Mouse (Mus musculus): ENCODE measurements around the gene Cacfd1. TPM values are rescaled to one million over a fixed set of nuclear protein-coding genes. Genes with fewer than 3 reads are reported as not detected.
A peak's percentile ranks its signal among the peaks of the same experiment; 100 is the strongest.

The Cacfd1 gene
- polyA plus RNA-seq, 1 experiment from 2014 or later = 16.5 TPM

DNA sequence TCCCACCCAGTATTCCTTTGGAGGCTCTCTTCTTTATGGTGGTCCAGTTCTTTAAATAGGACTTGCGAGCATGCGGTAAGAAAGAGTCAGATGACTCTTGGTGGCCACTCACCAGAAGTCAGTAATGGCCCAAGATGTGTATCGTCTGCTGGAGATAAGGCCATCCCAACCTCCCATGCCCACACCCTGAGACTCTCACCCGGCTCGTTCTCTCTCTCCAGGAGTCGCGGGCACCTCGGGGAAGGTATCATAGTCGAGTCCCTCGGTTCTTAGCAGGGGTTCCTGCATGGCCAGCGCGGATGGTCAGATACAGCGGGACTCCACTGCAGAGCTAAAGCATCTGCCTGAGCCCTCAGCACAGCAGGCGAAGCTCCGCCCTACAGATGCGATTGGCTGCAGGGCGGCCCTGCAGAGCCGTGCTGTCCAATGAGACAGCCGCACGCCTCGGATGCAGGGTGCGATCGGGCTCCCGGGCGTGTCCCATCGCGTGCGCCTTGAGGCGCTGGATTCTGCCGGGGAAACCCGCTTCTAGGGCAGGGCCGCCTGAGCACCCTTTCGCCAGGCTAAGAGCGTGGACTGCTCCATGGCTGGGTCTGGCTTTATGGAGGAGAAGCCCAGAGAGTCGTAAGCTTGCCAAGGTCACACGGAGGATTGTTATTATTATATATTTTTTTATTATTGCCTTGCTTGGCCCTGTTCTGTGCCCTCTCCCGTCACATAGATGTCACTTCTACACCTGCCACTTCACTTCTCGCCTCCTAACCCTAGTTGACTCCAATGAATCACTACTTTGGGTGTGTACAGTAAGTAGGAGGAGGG lies 18.1 kb downstream of the Cacfd1 start, which contains the start of gene Slc2a6:
TSS of gene Slc2a6 (minus strand) at position 381 of the 819 bp plus-strand sequence.
- peaks cover 9% of the 10 kb centered on the region for H3K4me1 ChIP-seq
- H3K9me3 ChIP-seq (replicated peaks) = no peaks in the 10 kb centered on the region
- H3K9ac ChIP-seq = 0 out of 2 replicates have a peak within 1 kb of the TSS, but pooled peaks have one; percentile 25
- H3K4me3 ChIP-seq = no peak within 1 kb of the TSS; the same call in 1 of the 2 replicates
- ATAC-seq = peak; percentile 91
- H3K4me2 ChIP-seq = peak within 1 kb of the TSS; percentile 53
- H3K27ac ChIP-seq = no peak within 1 kb of the TSS
- peaks cover 46% of the 10 kb centered on the region for H3K27me3 ChIP-seq (replicated peaks)
- H3K36me3 ChIP-seq = no peaks in the 10 kb centered on the region
- WGBS (ENCODE audit: insufficient replicate concordance) = 3% methylated on average over 38 of the region's 38 CpGs

DNA sequence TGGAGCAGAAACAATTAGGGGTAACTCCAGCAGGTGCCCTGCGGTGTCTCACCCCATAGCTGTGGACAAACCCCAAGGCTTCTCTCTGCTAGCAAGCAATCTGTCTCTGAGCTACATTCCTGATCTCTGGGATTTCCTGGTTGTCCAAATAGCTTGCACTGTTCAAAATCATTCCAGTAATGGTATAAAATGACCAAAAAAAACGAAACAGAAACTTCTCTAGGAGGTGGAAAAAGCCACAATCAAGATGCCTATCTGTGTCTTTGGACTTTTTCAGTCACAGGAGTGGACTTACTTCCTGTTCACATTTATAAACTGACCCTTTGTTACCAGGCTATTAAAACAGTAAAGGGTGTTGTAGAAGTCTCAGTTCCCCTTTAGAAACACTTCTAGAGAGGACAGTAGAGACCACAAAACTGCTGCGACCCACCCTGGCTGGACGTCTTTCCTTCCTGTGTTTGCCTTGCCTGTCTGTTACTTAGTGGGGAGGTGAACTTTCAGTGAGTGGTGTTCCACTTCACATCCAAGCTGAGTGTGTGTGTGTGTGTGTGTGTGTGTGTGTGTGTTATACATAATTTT lies 18.8 kb downstream of the Cacfd1 start:
- ATAC-seq = no peak
- Histone ChIP-seq H3K27me3 (replicated peaks) (peaks cover 46% of the 10 kb centered on the region), H3K27ac (no peak overlapping the region), H3K4me2 (peak overlapping the region; percentile 53), H3K9ac (0 out of 2 replicates have a peak overlapping the region, but pooled peaks have one; percentile 25), H3K4me1 (peaks cover 9% of the 10 kb centered on the region), H3K36me3 (no peaks in the 10 kb centered on the region), H3K9me3 (replicated peaks) (no peaks in the 10 kb centered on the region), H3K4me3 (no peak overlapping the region)
- 28% methylated on average over 4 of the region's 4 CpGs for WGBS (ENCODE audit: insufficient replicate concordance)

DNA sequence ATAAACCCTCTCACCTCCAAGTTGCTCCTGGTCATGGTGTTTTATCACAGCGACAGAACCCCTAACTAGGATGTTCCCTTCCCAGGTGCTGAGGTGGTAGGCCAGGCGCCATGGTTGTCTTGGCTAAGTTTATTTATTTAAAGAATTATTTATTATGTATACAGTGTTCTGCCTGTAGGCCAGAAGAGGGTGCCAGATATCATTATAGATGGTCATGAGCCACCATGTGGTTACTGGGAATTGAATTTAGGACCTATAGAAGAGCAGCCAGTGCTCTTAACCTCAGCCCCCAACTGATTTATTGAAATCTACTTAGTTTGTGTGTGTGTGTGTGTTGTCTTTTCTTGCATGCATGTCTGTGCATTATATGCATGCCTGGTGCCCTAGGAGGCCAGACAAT lies 22.6 kb downstream of the Cacfd1 start:
- peaks cover 16% of the 10 kb centered on the region for H3K4me1 ChIP-seq
- no peak overlapping the region for H3K27ac ChIP-seq
- H3K9me3 ChIP-seq (replicated peaks) = no peaks in the 10 kb centered on the region
- H3K9ac ChIP-seq = no peak overlapping the region
- H3K4me2 ChIP-seq = no peak overlapping the region
- H3K36me3 ChIP-seq = no peaks in the 10 kb centered on the region
- WGBS (ENCODE audit: insufficient replicate concordance) = 64% methylated on average over 2 of the region's 2 CpGs
- H3K27me3 ChIP-seq (replicated peaks) = peaks cover 21% of the 10 kb centered on the region; the same call in 1 of the 2 replicates
- no peak for ATAC-seq
- H3K4me3 ChIP-seq = no peak overlapping the region

DNA sequence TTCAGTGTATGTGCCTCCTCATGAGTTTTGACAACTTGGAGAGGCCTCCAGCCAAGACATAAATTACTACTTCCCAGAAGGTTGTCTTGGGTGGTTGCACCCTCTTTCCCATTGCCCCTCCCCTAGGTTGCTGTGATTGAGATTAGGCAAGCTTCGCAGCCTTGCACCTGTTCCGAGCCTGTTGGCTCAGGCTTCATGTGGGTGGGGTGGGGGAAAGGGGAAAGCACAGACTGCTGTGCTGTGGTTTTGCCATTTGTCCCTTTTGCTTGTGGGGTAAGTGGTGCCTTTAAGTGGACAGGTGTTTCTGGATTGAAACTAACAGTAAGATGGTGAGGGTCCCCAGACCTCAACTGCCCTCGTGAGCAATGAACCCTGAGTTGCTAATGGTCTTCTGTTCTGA lies 26.3 kb downstream of the Cacfd1 start:
- H3K27ac ChIP-seq = no peak overlapping the region
- no peak overlapping the region for H3K4me2 ChIP-seq
- H3K4me1 ChIP-seq = peaks cover 7% of the 10 kb centered on the region; the same call in 1 of the 2 replicates
- H3K9me3 ChIP-seq (replicated peaks) = no peaks in the 10 kb centered on the region
- ATAC-seq = no peak
- no peaks in the 10 kb centered on the region for H3K36me3 ChIP-seq
- WGBS (ENCODE audit: insufficient replicate concordance) = 51% methylated on average over 3 of the region's 3 CpGs
- H3K9ac ChIP-seq = no peak overlapping the region
- H3K4me3 ChIP-seq = no peak overlapping the region
- peaks cover 4% of the 10 kb centered on the region; the same call in 1 of the 2 replicates for H3K27me3 ChIP-seq (replicated peaks)

DNA sequence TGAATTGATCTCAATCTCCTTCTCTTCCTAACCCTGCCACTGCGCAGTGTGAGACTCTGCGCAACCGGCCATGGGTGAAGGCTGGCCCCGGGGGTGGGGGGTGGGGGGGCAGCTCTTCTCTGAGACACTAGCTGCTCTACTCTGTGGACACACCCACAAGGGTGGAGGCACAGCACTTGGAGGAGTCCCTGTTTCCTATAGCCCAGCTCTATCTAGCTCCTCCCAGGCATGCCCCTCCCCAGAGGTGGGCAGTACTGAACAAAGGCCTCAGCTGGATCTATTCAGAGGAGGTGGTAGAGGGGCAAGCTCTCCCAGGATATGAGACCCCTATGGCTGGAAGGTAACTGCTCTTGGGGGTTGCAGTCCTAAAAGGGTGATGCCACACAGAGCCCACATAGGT lies 27.3 kb downstream of the Cacfd1 start:
- peak; percentile 48; the same call in 1 of the 2 replicates for ATAC-seq
- WGBS (ENCODE audit: insufficient replicate concordance) = 59% methylated on average over 4 of the region's 4 CpGs

DNA sequence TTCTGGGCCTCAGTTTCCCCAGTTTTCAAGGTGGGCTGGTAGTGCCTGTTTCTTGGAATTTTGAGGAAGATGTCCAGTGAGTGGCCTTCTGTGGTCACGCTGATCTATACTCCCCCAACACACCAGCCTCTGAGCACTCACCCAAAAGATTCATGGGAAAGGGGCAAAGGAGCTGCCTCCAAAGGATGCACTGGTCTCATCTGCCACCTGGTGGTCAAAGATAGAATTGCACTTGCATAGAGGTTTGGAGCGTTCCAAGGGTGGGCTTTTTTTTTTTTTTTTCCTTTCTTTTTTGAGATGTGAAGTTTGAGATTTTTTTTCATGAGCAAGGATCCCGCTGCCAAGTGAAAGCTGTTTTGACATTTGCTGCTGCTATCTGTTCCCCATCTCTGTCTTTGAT lies 28.9 kb downstream of the Cacfd1 start:
- H3K4me3 ChIP-seq = no peak overlapping the region
- no peaks in the 10 kb centered on the region for H3K9me3 ChIP-seq (replicated peaks)
- no peak overlapping the region for H3K9ac ChIP-seq
- no peak overlapping the region for H3K4me2 ChIP-seq
- ATAC-seq = no peak
- WGBS (ENCODE audit: insufficient replicate concordance) = 3% methylated on average over 3 of the region's 3 CpGs
- H3K27ac ChIP-seq = no peak overlapping the region
- H3K4me1 ChIP-seq = peaks cover 7% of the 10 kb centered on the region; the same call in 1 of the 2 replicates
- peaks cover 4% of the 10 kb centered on the region; the same call in 1 of the 2 replicates for H3K27me3 ChIP-seq (replicated peaks)
- H3K36me3 ChIP-seq = no peaks in the 10 kb centered on the region

More for the DNA sequence above, 27.3 kb downstream of the Cacfd1 start:
- Histone ChIP-seq H3K4me2 (no peak overlapping the region), H3K4me3 (no peak overlapping the region), H3K27me3 (replicated peaks) (peaks cover 4% of the 10 kb centered on the region; the same call in 1 of the 2 replicates), H3K36me3 (no peaks in the 10 kb centered on the region), H3K27ac (no peak overlapping the region), H3K9me3 (replicated peaks) (no peaks in the 10 kb centered on the region), H3K4me1 (peaks cover 7% of the 10 kb centered on the region; the same call in 1 of the 2 replicates), H3K9ac (no peak overlapping the region)

DNA sequence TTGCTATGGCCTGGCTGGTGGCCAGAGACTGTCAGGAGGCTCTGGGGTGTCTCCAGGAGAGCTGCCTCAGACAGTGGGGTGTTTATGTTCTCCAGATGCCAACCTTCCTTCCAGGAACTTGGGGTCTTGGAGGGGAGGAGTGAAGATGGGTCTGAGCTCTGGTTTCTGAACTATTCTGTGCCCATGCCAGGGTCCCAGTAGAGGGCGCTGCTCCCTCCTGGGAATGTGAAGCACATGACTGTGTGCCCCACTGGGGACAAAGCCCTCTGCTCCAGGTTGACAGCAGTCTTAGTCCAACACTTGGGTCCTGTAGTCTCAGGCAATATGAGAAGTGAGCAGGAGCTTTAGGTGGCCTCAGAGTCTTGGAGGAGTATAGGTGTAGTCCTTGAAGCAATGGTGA lies 29.6 kb downstream of the Cacfd1 start:
- H3K4me2 ChIP-seq = no peak overlapping the region
- 0% methylated on average over 1 of the region's 1 CpGs for WGBS (ENCODE audit: insufficient replicate concordance)
- H3K4me1 ChIP-seq = peaks cover 7% of the 10 kb centered on the region; the same call in 1 of the 2 replicates
- H3K27me3 ChIP-seq (replicated peaks) = peaks cover 4% of the 10 kb centered on the region; the same call in 1 of the 2 replicates
- H3K4me3 ChIP-seq = no peak overlapping the region
- ATAC-seq = no peak
- H3K36me3 ChIP-seq = no peaks in the 10 kb centered on the region
- H3K9ac ChIP-seq = no peak overlapping the region
- H3K27ac ChIP-seq = no peak overlapping the region
- no peaks in the 10 kb centered on the region for H3K9me3 ChIP-seq (replicated peaks)

DNA sequence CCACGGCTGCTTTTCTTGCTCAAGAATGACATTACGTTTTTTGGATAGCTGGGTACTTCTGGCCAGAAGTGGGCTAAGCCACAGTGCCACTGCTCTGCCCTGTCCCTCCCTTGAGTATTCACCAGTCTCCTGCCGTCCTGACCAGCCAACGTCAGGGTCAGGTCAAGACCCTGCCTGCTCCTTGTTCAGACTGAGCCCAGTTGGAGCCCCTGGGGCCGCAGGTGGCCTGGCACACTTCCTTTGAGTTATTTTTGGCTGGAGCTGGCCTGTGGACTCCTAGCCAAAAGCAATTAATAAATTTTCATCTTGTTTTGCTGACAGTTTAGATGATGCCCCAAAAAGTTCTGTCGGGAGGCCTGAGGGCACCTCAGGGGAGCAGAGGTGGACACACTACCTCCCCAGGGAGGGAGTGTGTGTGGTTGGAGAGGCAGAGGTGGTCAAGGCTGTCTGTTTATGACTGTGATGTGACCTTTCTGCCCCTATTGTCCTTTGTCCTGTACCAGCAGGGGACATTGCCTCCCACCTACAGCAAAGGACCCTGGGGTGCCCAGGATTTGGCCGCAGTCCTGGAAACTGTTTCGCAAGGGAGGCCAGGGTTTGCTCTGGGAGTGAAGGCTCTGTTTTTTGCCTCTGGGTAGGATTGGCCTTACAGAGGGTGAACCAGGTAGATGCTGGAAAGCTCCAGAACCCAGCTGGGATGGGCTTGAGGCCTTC lies 32.6 kb downstream of the Cacfd1 start:
- Histone ChIP-seq H3K27ac (no peak overlapping the region), H3K9ac (no peak overlapping the region)

DNA sequence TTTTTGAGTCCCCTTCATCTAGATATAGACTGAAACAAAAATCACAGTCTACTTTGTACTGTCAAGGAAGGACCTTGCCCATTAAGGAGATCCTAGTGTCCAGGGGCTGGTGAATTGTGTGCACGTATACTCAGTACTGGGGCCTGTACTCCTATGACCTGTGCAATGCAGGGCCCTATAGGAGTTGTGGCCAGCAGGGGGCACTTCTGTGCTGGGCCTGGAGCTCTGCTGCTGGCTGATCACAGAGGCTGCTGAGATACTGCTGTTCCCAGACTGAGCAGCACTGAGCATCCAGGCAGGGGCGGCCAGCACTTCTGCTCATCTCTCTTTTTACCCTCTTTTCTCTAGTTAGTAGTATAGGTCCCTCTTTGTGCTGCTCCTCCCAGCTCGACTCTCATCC lies 33.7 kb downstream of the Cacfd1 start:
- no peaks in the 10 kb centered on the region for H3K36me3 ChIP-seq
- no peaks in the 10 kb centered on the region for H3K9me3 ChIP-seq (replicated peaks)
- no peak overlapping the region for H3K4me3 ChIP-seq
- 21% methylated on average over 3 of the region's 3 CpGs for WGBS (ENCODE audit: insufficient replicate concordance)
- no peak overlapping the region for H3K27ac ChIP-seq
- no peak overlapping the region for H3K9ac ChIP-seq
- H3K27me3 ChIP-seq (replicated peaks) = peaks cover 4% of the 10 kb centered on the region; the same call in 1 of the 2 replicates
- no peak overlapping the region for H3K4me2 ChIP-seq
- no peaks in the 10 kb centered on the region for H3K4me1 ChIP-seq
- ATAC-seq = peak; percentile 43

More for the DNA sequence above, 32.6 kb downstream of the Cacfd1 start:
- 56% methylated on average over 8 of the region's 8 CpGs for WGBS (ENCODE audit: insufficient replicate concordance)
- Histone ChIP-seq H3K4me2 (no peak overlapping the region), H3K9me3 (replicated peaks) (no peaks in the 10 kb centered on the region), H3K4me3 (no peak overlapping the region), H3K27me3 (replicated peaks) (peaks cover 4% of the 10 kb centered on the region; the same call in 1 of the 2 replicates), H3K36me3 (no peaks in the 10 kb centered on the region), H3K4me1 (peaks cover 1% of the 10 kb centered on the region; the same call in 1 of the 2 replicates)
- peak; percentile 57; the same call in 1 of the 2 replicates for ATAC-seq

DNA sequence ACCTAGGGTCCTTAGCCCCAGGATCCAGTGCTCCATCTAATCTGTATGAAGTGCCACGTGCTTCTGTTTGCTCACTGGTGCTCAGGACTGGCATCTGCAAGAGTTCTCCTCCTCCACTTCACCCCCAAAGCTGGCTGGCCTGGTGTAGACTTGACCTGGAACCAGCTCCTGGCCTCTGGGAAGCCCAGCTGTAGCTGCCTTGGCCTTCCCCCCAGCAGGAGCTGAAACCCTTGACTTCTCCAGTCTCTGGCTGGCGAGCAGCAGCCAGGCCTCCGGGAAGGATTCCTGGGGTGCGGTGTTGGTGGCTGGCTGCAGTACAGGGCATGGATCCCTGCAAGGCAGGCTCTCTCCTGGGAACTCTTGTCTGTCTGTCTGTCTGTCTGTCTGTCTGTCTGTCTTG lies 34.4 kb downstream of the Cacfd1 start:
- Histone ChIP-seq H3K4me2 (no peak overlapping the region), H3K36me3 (no peaks in the 10 kb centered on the region), H3K27me3 (replicated peaks) (peaks cover 4% of the 10 kb centered on the region; the same call in 1 of the 2 replicates), H3K27ac (no peak overlapping the region), H3K9ac (no peak overlapping the region), H3K4me3 (no peak overlapping the region), H3K4me1 (no peaks in the 10 kb centered on the region), H3K9me3 (replicated peaks) (no peaks in the 10 kb centered on the region)
- ATAC-seq = no peak
- 70% methylated on average over 4 of the region's 4 CpGs for WGBS (ENCODE audit: insufficient replicate concordance)

DNA sequence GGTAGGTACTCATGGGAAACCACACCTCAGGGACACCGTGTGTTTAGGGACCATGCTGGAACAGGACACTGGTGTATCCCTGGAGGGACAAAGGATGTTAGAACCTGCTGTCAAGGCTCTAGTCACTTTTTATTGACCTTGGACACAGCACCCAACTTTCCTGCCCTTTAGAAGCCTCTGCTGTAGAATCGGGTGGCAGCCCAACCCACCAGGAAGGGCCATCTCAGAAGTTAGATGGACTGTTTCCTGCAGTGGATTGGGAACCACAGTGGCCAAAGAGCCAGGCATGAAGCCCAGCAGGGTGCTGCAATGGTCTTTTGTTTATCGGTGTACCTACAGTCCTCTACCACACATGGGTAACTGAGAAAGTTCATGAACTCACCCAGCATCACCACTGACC lies 34.9 kb downstream of the Cacfd1 start:
- Histone ChIP-seq H3K4me1 (0 out of 2 replicates have a peak, but pooled peaks cover 3% of the 10 kb centered on the region), H3K9me3 (replicated peaks) (no peaks in the 10 kb centered on the region), H3K4me2 (no peak overlapping the region), H3K27me3 (replicated peaks) (0 out of 2 replicates have a peak, but pooled peaks cover 4% of the 10 kb centered on the region), H3K4me3 (no peak overlapping the region), H3K36me3 (no peaks in the 10 kb centered on the region), H3K27ac (no peak overlapping the region), H3K9ac (no peak overlapping the region)
- WGBS (ENCODE audit: insufficient replicate concordance) = 61% methylated on average over 3 of the region's 3 CpGs
- no peak for ATAC-seq

All from liver, embryonic 12.5 days (tissue).